ENCODE assay signal across 11 mouse cellular contexts in the genomic region with DNA sequence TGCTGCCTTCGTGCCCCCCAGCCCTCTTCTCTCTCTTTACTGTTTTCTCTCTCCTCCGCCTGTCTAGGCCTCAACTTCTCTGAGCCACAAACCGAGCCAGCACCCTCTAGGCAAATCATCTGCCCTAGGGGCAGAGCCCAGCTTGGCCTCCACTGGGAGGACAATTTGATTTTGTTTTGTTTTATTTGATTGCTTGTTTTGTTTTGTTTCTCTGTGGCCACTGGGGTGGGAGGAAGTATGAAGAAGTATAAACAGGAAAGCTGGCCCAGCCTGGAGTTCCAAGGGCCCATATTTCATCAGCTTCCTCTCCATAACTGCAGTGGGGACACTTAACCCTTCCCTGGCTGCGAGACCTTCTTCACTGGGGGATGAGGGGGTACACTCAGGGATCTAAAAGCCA. TPM values are rescaled to one million over a fixed set of nuclear protein-coding genes. Genes with fewer than 3 reads are reported as not detected.
DNase-seq lines count a peak whose midpoint lies in the region; ATAC-seq and TF ChIP-seq lines count a peak whose summit lies in the region.
"Had no signal": no experiment of that assay in that cellular context is flagged by ENCODE, and none has a peak within 500 bp of the region (broad histone marks: within the 10 kb centered on the region; RNA-seq: fewer than 3 reads in every experiment).

No protein-coding gene starts in this region.

- H3K9me3 ChIP-seq in hindbrain, embryonic 12.5 days (replicated peaks): no peaks in the 10 kb centered on the region
- no peaks in the 10 kb centered on the region for H3K9me3 ChIP-seq in hindbrain, postnatal 0 days (ENCODE audit: low read length)
- no peaks in the 10 kb centered on the region for H3K9me3 ChIP-seq in forebrain, embryonic 12.5 days
- H3K9me3 ChIP-seq: heart, embryonic 15.5 days had no signal

- peak overlapping the region; percentile 53 for H3K9ac ChIP-seq in hindbrain, embryonic 12.5 days
- 0 out of 2 replicates have a peak overlapping the region, but pooled peaks have one; percentile 2 for H3K9ac ChIP-seq in hindbrain, postnatal 0 days (replicated peaks; ENCODE audit: low read length)
- H3K9ac ChIP-seq in forebrain, embryonic 12.5 days: no peak overlapping the region
- H3K9ac ChIP-seq: heart, embryonic 15.5 days had no signal

- no peak for DNase-seq in hindbrain, postnatal 0 days (ENCODE audit: low spot score)
- peak; percentile 68 to 77 for DNase-seq in kidney, postnatal 25 days
- DNase-seq in heart, postnatal 36 days: no peak
- no peak for DNase-seq in cerebellum, postnatal 10 days
- DNase-seq: cerebellum, adult 11 months had no signal

- no peaks in the 10 kb centered on the region for H3K36me3 ChIP-seq in hindbrain, embryonic 12.5 days
- no peaks in the 10 kb centered on the region for H3K36me3 ChIP-seq in hindbrain, postnatal 0 days (ENCODE audit: insufficient read depth, low read length)
- H3K36me3 ChIP-seq in forebrain, embryonic 12.5 days (replicated peaks): no peaks in the 10 kb centered on the region
- H3K36me3 ChIP-seq: heart, embryonic 15.5 days had no signal

- H3K4me2 ChIP-seq in hindbrain, embryonic 12.5 days (replicated peaks): peak overlapping the region; percentile 62
- H3K4me2 ChIP-seq in hindbrain, postnatal 0 days (ENCODE audit: low read depth, low read length): 0 out of 2 replicates have a peak overlapping the region, but pooled peaks have one; percentile 30
- no peak overlapping the region for H3K4me2 ChIP-seq in forebrain, embryonic 12.5 days
- H3K4me2 ChIP-seq: heart, embryonic 15.5 days had no signal

- H3K4me3 ChIP-seq in hindbrain, embryonic 12.5 days: peak overlapping the region; percentile 36
- no peak overlapping the region for H3K4me3 ChIP-seq in hindbrain, postnatal 0 days (ENCODE audit: low read length)
- no peak overlapping the region for H3K4me3 ChIP-seq in forebrain, embryonic 12.5 days (replicated peaks)
- H3K4me3 ChIP-seq: heart, embryonic 15.5 days had no signal

- peaks cover 99% of the 10 kb centered on the region for H3K27me3 ChIP-seq in hindbrain, embryonic 12.5 days
- H3K27me3 ChIP-seq in hindbrain, postnatal 0 days (ENCODE audit: insufficient read depth, low read length): peaks cover 99% of the 10 kb centered on the region
- H3K27me3 ChIP-seq in forebrain, embryonic 12.5 days: peaks cover 100% of the 10 kb centered on the region

- intact Hi-C loops in heart, postnatal 36 days (cut with DNase I): no loop called here

- H3K27ac ChIP-seq in hindbrain, embryonic 12.5 days: peak overlapping the region; percentile 76
- H3K27ac ChIP-seq in hindbrain, postnatal 0 days: no peak overlapping the region
- H3K27ac ChIP-seq in forebrain, embryonic 12.5 days: no peak overlapping the region
- H3K27ac ChIP-seq: heart, embryonic 15.5 days had no signal

- WGBS in hindbrain, embryonic 12.5 days: 9% methylated on average over 4 of the region's 4 CpGs
- 12% methylated on average over 4 of the region's 4 CpGs for WGBS in hindbrain, postnatal 0 days
- WGBS in forebrain, embryonic 12.5 days: 10% methylated on average over 4 of the region's 4 CpGs

- no peaks in the 10 kb centered on the region for H3K4me1 ChIP-seq in hindbrain, embryonic 12.5 days
- H3K4me1 ChIP-seq in hindbrain, postnatal 0 days (ENCODE audit: insufficient read depth, low read length): no peaks in the 10 kb centered on the region
- no peaks in the 10 kb centered on the region; the same call in 1 of the 2 replicates for H3K4me1 ChIP-seq in forebrain, embryonic 12.5 days

- ATAC-seq in hindbrain, embryonic 12.5 days (ENCODE audit: low FRiP score): no peak
- no peak for ATAC-seq in hindbrain, postnatal 0 days
- ATAC-seq in megakaryocyte progenitor cell, adult 5-6 weeks (replicated peaks; ENCODE audit: poor library complexity): 0 out of 2 replicates have a peak, but pooled peaks have one; percentile 23
- ATAC-seq in activated CD4-positive, CD25-positive, alpha-beta regulatory T cell, adult 4 months: no peak
- ATAC-seq in forebrain, embryonic 12.5 days (ENCODE audit: low FRiP score): no peak

- TF ChIP-seq CTCF in hindbrain, postnatal 0 days (IDR thresholded peaks at IDR 0.05; ENCODE audit: low read depth): no peak

RNA-seq across cellular contexts. Expression of a gene that starts 6.2 kb away (rescaled TPM):
- 74.3 and 126 TPM in 2 replicates for polyA plus RNA-seq in hindbrain, embryonic 12.5 days (2016; fragmentation: Nextera tagmentation; extraction: Ambion mirVana)
- total RNA-seq in hindbrain, postnatal 0 days (2014; rRNA removed): 16.5 and 24.3 TPM in 2 replicates
- 109 and 113 TPM in 2 replicates for polyA plus RNA-seq in hindbrain, postnatal 0 days (2015; fragmentation: Nextera tagmentation; extraction: Ambion mirVana)
- total RNA-seq in megakaryocyte progenitor cell, adult 5-6 weeks (2015): 0.07 and 0.44 TPM in 2 replicates
- total RNA-seq in megakaryocyte progenitor cell, adult 5-6 weeks (2017): 0.14 TPM in 1 of 2 replicates, not detected in the other
- total RNA-seq in heart, postnatal 36 days (2021): under 1 TPM; 0.19 to 0.22 TPM
- not detected for polyA plus RNA-seq in activated CD4-positive, CD25-positive, alpha-beta regulatory T cell, adult 4 months (2017; shearing (Covaris generic))
- polyA plus RNA-seq in forebrain, embryonic 12.5 days (2016; fragmentation: Nextera tagmentation; extraction: Ambion mirVana): not detected in 2 replicates
- total RNA-seq: left cerebral cortex, postnatal 10 days had no signal

RNA-seq across cellular contexts. Expression of a gene that starts 8.8 kb away (rescaled TPM):
- 7.7 and 8.1 TPM in 2 replicates for polyA plus RNA-seq in hindbrain, embryonic 12.5 days (2016; fragmentation: Nextera tagmentation; extraction: Ambion mirVana)
- 4.2 and 8.6 TPM in 2 replicates for total RNA-seq in hindbrain, postnatal 0 days (2014; rRNA removed)
- polyA plus RNA-seq in hindbrain, postnatal 0 days (2015; fragmentation: Nextera tagmentation; extraction: Ambion mirVana): 2.4 and 3.3 TPM in 2 replicates
- 1.7 and 2.7 TPM in 2 replicates for total RNA-seq in megakaryocyte progenitor cell, adult 5-6 weeks (2015)
- total RNA-seq in megakaryocyte progenitor cell, adult 5-6 weeks (2017): 1.5 and 2.2 TPM in 2 replicates
- under 1 TPM; 0.51 to 0.53 TPM for total RNA-seq in heart, postnatal 36 days (2021)
- 1 to 10 TPM in 1 of 2 experiments, under 1 TPM in 1; 0.98 to 1.1 TPM for polyA plus RNA-seq in activated CD4-positive, CD25-positive, alpha-beta regulatory T cell, adult 4 months (2017; shearing (Covaris generic))
- polyA plus RNA-seq in forebrain, embryonic 12.5 days (2016; fragmentation: Nextera tagmentation; extraction: Ambion mirVana): not detected in 2 replicates
- total RNA-seq: left cerebral cortex, postnatal 10 days had no signal

RNA-seq across cellular contexts. Expression of a gene that starts 13.8 kb away (rescaled TPM):
- polyA plus RNA-seq in hindbrain, embryonic 12.5 days (2016; fragmentation: Nextera tagmentation; extraction: Ambion mirVana): 15.3 and 19.3 TPM in 2 replicates
- total RNA-seq in hindbrain, postnatal 0 days (2014; rRNA removed): 42.1 and 42.2 TPM in 2 replicates
- 6.6 and 8.1 TPM in 2 replicates for polyA plus RNA-seq in hindbrain, postnatal 0 days (2015; fragmentation: Nextera tagmentation; extraction: Ambion mirVana)
- total RNA-seq in megakaryocyte progenitor cell, adult 5-6 weeks (2015): 1.2 and 1.6 TPM in 2 replicates
- 0.83 and 1.3 TPM in 2 replicates for total RNA-seq in megakaryocyte progenitor cell, adult 5-6 weeks (2017)
- under 1 TPM; 0.42 to 0.68 TPM for total RNA-seq in heart, postnatal 36 days (2021)
- not detected for polyA plus RNA-seq in activated CD4-positive, CD25-positive, alpha-beta regulatory T cell, adult 4 months (2017; shearing (Covaris generic))
- polyA plus RNA-seq in forebrain, embryonic 12.5 days (2016; fragmentation: Nextera tagmentation; extraction: Ambion mirVana): not detected in 2 replicates
- total RNA-seq: left cerebral cortex, postnatal 10 days had no signal

RNA-seq across cellular contexts. Expression of a gene that starts 17.0 kb away (rescaled TPM):
- polyA plus RNA-seq in hindbrain, embryonic 12.5 days (2016; fragmentation: Nextera tagmentation; extraction: Ambion mirVana): 60.0 and 64.5 TPM in 2 replicates
- total RNA-seq in hindbrain, postnatal 0 days (2014; rRNA removed): 23.2 and 30.2 TPM in 2 replicates
- 29.0 and 36.3 TPM in 2 replicates for polyA plus RNA-seq in hindbrain, postnatal 0 days (2015; fragmentation: Nextera tagmentation; extraction: Ambion mirVana)
- not detected in 2 replicates for total RNA-seq in megakaryocyte progenitor cell, adult 5-6 weeks (2015)
- total RNA-seq in megakaryocyte progenitor cell, adult 5-6 weeks (2017): 0.30 TPM in 1 of 2 replicates, not detected in the other
- total RNA-seq in heart, postnatal 36 days (2021): not detected
- not detected for polyA plus RNA-seq in activated CD4-positive, CD25-positive, alpha-beta regulatory T cell, adult 4 months (2017; shearing (Covaris generic))
- polyA plus RNA-seq in forebrain, embryonic 12.5 days (2016; fragmentation: Nextera tagmentation; extraction: Ambion mirVana): not detected in 2 replicates
- total RNA-seq: left cerebral cortex, postnatal 10 days had no signal

RNA-seq across cellular contexts. Expression of a gene that starts 22.9 kb away (rescaled TPM):
- polyA plus RNA-seq in hindbrain, embryonic 12.5 days (2016; fragmentation: Nextera tagmentation; extraction: Ambion mirVana): 9.6 and 11.0 TPM in 2 replicates
- 11.0 and 21.7 TPM in 2 replicates for total RNA-seq in hindbrain, postnatal 0 days (2014; rRNA removed)
- 10.1 and 16.8 TPM in 2 replicates for polyA plus RNA-seq in hindbrain, postnatal 0 days (2015; fragmentation: Nextera tagmentation; extraction: Ambion mirVana)
- total RNA-seq in megakaryocyte progenitor cell, adult 5-6 weeks (2015): not detected in 2 replicates
- total RNA-seq in megakaryocyte progenitor cell, adult 5-6 weeks (2017): not detected in 2 replicates
- not detected for total RNA-seq in heart, postnatal 36 days (2021)
- polyA plus RNA-seq in activated CD4-positive, CD25-positive, alpha-beta regulatory T cell, adult 4 months (2017; shearing (Covaris generic)): not detected
- polyA plus RNA-seq in forebrain, embryonic 12.5 days (2016; fragmentation: Nextera tagmentation; extraction: Ambion mirVana): not detected in 2 replicates
- total RNA-seq: left cerebral cortex, postnatal 10 days had no signal

Comparison
In these comparisons a context has a peak if more than half of its experiments do, and no peak if none do; other contexts are left out.
1. DNase-seq: peak in kidney, postnatal 25 days (2 of 2); none in hindbrain, postnatal 0 days (single experiment), heart, postnatal 36 days (0 of 2) and cerebellum, postnatal 10 days (0 of 2).
2. RNA of a gene that starts 6.2 kb away (polyA plus RNA-seq): 109 to 113 TPM in hindbrain, postnatal 0 days and 74.3 to 126 TPM in hindbrain, embryonic 12.5 days; not detected in activated CD4-positive, CD25-positive, alpha-beta regulatory T cell, adult 4 months and not detected in forebrain, embryonic 12.5 days; every median in the first group is over 10 times any median in the second.